Mouse (Mus musculus) lung, postnatal 36 days (tissue): ENCODE results near the gene Lect2.

Experiments
- DNase-seq: peaks from one replicate; pipeline ENCODE4 v3.0.0; 2022; ENCODE audit warnings: mixed read lengths

Gene Lect2

DNA sequence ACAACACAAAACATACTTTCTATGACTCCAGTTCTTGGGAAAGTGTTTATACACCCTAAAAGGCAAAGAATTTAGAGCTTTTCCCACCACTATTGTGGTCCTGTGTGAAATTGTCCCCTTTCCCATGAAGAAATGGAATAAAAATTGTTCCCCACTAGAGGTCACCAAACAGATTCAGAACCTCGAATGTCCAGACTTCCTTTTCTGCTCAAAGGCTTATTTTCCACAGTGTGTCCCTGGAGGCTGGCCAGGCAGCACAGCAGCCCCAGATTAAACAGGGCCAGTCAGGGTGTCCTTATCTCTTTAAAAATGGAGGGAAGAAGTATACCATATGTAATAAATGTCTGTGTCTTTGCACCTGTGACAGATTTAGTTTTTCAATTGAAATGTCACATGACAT lies 7.7 kb upstream of the Lect2 start:
- peak; percentile 56 for DNase-seq

DNA sequence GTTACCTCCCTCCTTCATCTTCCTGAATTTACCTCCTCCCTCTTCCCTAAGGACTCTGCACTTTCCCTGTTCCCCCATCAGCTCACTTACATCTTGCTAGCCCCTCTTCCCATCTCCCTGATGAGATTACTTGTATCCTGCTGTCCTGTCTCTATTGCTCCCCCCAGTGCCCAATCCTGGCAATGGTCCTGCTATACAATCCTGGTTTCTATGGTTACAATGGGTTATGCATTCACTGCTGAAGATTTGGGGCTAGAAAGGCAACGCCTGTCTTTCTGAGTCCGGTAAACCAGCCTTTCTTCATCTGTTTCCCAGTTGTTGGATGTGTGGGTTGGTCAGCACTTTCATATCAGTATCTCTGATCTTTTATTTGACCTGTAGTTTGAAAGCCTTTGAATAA lies 6.1 kb upstream of the Lect2 start:
- DNase-seq: peak; percentile 19

DNA sequence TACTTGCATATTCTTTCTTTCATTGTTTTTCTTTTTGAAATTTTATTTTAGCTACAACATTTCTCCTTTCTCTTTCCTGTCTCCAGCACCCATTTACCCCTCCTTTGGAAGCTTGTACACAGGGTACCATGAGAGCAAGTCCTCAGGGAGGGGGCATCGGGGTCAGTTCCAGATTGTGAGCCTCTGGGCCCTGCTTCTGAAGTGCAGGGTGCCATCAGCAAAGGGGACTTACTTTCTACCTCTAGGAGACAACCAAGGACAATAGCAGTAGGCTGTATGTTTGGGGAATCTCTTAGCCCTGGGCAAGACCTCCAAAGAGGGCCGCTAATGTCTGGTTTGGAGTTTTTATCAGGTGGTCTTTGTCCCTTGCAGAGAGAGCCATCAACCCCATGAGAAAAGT lies 5.6 kb upstream of the Lect2 start:
- no peak for DNase-seq

DNA sequence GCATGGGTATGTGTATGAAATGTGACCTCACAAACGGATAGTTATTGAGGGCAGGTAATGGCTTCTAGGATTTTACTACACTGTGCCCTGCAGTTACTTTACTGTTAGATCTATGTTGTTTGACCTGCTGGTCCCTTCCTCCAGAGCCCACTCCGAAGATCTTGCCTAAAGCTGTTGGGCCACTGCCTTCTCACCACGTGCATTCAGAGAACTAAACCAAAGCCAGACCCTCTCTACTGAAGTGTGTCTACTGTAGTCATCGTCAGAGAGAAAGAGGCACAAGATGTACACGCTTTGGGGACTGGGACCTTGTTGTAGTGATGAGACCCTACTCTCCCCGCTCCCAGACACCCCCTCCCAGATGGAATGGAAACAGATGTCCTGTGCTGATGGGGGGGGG lies 3.4 kb upstream of the Lect2 start:
- DNase-seq: no peak

DNA sequence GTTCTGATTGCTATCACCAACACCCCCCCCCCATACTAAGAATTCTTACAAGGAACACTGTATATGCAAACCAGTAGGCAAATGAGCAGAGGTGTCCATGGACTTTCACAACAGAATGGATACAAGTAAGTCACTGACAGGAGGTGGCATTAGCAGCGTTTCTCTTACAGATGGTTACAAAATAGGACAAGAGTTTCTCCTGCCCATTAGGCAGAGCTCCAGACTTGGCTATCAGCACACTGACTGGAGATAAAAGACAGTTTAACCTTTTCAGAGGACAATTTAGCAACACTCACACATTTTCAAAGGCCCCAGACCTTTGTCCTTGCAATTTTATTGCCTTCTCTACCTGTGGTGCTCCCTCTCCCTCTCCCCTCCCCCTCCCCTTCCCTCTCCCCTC lies 2.3 kb upstream of the Lect2 start:
- peak; percentile 16 for DNase-seq

DNA sequence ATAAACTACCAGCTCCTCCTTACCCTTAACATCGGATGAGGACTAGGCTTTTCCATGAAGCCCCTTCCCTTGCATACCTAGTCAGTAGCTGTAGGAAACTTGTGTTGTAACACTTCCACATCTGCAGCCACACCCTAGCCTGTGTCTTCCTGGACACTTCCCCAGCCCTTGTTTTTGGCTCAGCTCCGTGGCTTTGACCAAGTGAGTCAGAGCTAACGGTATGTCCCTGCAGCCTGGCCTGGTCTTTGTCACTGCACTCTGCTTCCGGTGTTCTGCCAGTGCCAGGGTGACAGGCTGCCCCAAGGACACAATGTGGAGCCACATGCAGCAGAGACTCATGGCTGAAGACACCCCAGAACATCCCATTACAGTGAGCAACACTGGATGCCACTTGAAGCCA lies 1.1 kb upstream of the Lect2 start:
- DNase-seq: peak; percentile 30

DNA sequence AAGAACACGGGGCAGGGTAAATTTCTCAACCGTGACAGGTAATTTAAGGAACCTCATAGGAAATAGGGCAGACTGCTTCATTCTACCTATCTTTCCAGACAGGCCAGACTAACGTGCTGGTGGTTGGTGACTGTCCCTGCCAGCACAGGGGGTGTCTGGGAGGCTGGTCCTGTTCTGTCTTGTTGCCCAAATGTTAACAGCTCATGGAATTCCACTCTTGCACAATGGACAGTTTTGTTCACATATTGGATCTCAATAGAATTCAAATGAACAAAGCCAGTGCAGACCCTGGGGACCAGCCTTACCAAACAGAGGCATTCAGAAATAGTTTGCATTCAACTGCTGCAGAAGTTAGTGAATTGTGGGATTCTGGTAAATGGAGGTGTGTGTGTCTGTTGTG lies 3.3 kb downstream of the Lect2 start:
- no peak for DNase-seq

DNA sequence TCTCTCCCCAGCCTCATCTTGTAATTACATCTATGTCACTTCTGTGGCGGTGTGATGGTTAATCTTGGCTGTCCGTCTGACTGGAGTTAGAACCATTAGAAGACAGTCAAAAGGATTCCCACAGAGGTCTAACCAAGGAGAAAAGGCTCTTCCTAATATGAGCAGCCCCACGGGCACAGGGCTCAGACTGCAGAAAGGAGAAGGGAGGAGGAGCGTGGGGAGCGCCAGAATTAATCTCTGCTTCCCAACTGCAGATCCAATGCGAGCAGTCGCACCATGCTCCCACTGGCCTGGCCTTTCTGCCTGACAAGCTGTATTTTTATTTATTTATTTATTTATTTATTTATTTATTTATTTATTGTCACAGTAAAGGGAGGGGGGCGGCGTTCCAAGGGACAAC lies 4.5 kb downstream of the Lect2 start:
- no peak for DNase-seq

DNA sequence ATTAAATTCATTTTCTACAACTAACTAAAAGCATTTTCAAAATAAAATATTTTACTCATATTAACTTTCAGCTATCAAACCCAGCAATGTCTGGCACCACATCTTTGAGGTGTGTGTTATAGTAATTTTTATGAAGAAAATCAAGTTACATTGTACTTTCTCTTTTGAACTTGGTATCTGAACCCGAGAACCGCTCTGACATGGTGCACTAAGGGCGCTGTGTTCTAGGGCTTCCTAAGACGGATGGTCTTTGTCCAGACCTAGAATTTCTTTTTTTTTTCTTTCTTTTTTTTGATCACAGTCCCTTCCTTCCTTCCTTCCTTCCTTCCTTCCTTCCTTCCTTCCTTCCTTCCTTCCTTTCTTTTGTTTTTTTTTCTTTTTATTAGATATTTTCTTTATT lies 8.5 kb downstream of the Lect2 start:
- DNase-seq: peak; percentile 42

DNA sequence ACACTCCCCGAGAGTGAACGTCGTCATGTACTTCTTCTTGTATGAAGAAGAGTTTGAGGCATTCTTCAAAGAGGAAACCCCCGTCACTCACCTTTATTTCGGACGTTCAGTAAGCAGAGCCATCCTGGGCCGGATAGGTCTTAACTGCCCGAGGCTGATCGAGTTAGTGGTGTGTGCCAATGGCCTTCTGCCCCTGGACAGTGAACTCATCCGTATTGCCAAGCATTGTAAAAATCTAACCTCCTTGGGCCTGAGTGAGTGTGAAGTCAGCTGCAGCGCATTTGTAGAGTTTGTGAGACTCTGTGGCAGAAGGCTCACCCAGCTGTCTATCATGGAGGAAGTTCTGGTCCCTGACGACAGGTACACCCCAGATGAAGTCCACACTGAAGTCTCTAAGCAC lies 11.3 kb downstream of the Lect2 start:
- DNase-seq: no peak

DNA sequence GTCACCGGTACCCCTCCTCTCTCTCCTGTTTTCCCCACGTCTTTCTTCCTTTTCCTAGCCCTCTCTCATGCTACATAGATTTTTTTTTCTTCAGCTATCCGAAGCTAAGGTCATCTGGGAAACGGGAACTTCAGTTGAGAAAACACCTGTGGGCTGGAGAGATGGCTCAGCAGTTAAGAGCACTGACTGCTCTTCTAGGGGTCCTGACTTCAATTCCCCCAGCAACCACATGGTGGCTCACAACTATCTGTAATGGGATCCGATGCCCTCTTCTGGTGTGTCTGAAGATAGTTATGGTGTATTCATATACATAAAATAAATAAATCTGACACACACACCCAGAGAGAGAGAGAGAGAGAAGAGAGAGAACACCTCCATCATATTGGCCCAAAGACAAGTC lies 12.7 kb downstream of the Lect2 start:
- no peak for DNase-seq

DNA sequence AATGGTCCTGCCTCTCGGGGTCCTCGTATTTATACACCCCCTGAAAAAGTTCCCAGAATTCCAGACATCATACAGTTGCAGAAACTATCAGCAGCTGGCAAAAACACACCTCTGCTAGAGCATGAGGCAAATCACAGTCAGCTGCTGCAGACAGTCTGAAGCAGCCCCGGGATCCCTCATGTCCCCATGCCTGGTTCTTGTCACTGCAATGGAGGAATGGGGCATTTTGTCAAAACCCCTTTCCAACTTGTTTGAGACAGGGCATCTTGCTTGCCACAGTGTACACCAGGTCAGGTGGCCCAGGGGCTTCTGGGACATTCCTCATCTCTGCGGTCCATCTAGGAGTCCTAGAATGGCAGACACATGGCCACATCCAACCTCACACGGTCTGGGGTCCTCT lies 13.4 kb downstream of the Lect2 start:
- no peak for DNase-seq

DNA sequence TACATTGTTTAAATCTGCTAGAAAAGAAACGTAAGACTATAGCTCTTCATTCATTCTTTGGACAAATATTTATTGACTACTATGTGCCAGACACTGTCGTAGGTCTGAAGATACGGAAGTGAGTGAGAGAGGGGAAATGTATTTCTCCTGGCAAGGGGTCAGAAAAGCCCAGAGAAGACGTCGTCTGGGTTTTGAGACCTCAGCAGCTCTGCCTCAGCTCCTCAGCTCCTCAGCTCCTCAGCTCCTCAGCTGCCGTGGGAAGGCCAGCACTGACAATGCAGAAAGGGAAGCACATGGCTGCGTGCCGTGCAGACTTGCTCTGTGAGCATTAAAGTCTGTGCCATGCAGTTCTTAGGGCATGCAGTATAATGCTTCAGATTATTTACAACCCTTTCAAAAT lies 18.6 kb downstream of the Lect2 start:
- no peak for DNase-seq

DNA sequence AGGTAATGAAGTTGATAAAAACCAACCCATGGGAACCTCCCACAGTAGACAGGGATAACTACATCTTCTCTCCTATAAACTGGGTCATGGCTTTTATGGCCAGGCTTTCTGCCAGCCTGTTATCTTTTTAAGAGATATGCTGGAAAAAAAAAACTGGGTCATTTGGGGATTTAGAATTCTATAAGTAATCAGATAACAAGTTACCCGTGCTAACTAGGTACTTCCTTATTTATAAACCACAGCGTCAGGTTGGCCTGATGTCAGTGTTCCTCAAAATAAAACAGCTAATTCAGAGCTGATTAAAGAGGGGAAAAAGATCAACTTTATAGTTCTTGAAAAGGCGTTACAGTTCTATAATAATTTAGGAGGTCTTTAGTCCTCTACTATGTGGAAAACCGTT lies 19.3 kb downstream of the Lect2 start:
- DNase-seq: no peak

DNA sequence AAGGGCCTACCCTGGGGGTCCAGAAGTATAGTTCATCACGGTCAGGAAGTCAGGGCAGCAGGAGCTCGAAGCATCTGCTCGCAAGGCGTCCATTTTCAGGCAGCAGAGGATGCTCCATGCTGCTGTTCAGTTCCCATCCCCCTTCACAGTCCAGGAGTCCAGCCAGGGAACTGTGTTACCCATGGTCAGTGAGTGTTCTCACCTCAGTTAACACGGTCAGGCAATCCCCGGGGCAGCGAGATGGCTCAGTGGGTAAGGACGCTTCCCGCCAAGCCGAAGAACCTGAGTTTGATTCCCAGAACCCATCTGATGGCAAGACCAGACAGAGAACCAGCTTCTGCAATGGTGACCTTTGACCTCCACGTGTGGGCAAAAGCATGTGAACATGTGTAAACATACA lies 20.0 kb downstream of the Lect2 start:
- DNase-seq: no peak

DNA sequence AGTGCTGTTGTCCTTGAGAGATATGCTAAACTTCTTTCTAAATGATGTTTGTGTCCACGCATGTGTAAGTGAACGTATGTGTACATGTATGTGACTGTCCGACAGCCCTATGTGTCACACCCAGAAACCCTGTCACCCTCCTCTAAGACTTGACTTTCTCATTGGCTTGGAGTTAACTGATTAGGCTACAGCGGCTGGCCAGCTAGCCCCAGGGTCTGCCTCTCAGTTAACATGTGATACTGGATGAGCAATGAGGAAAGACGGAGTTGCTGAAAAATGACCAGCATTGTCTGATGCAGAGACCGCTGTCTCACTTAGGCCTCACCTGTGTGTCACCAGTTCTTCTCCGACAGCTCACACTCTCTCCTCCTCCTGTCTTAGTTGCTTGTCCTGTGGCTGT lies 20.5 kb downstream of the Lect2 start:
- DNase-seq: no peak

DNA sequence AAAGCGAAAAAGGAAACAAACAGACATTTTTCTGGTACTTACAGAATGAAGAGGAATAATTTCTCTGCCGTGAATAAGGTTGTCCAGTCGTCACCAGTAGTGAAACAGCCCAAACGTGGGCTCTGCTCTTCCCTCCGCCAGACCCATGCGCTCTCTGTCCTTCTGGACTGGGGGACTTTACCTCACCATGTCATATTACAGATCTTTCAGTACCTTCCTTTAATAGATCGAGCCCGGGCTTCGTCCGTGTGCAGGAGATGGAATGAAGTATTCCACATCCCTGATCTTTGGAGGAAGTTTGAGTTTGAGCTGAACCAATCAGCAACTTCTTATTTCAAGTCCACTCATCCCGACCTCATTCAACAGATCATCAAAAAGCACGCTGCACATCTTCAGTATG lies 21.4 kb downstream of the Lect2 start:
- no peak for DNase-seq

DNA sequence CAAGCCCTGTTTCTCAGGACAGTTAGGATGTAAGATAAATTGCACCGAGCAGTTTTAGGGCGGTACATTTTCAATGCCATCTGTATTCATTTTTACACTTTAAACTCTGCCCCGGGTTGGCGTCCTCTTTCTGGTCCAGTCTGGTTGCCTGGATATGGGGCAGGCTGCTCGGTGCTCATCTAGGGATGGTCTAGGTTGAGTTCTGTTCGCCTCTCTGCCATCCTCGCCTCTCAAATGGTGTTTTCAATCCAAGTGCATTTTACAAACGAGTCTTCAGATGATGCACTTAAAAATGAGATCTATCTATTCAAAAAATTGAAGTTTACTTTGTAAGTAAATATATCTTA lies 25.5 kb downstream of the Lect2 start:
- DNase-seq: no peak

DNA sequence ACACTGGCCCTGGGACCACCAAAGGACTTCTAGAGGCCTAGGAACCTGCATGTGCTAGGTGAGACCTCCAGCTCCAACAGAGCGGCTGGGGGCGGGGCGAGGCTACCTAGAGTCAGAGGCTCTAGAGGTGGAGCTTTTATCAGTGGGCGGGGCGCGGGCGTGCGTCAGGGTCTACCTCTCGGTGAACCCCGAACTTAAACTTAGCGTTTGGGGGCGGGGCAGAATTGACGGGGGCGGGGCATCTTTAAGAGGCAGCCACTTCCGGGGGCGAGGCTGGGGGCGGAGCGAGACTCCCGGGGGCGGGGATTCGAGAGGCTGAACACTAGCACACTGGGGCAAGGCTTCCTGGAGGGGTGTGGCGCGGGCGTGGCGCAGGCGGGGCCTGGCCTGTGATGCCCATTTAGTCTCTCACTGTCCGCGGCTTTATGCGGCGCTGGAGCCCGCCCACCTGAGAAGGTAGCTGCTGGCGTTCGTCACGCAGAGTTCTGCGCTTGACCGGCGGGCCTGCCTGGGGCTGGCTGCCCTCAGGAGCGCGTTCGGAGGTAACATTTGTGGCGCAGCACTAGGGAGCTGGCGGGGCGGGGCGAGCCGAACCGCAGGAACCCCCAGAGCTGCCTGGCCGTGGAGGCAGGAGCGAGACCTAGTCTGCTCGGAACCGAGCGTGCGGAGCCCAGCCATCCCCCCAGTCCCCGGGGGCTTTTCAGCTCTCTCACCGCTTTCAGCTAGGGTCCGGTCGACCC lies 26.1 kb downstream of the Lect2 start, which contains the start of gene Fbxl21:
TSS of gene Fbxl21 (plus strand) at position 392 of the 740 bp plus-strand sequence.
- peak; percentile 97 for DNase-seq

DNA sequence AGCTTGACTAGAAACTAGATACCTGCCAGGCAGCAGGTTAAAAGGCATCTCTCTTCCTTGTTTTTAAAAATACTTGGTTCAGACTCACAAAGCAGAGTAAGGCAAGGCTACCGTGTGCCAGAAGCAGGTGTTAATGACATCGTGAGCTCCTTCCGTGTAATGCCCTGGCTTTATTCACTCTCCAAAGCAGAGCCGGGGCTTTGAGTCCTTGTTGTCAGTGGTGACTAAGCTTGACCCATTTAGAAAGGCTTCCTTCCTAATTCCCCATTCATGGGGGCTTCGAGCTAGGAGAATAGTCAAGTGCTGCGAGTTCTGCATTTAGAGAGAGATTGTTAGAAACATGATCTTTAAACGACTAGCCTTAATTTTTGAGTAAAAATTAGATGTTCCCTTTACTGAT lies 31.5 kb downstream of the Lect2 start:
- DNase-seq: no peak

DNA sequence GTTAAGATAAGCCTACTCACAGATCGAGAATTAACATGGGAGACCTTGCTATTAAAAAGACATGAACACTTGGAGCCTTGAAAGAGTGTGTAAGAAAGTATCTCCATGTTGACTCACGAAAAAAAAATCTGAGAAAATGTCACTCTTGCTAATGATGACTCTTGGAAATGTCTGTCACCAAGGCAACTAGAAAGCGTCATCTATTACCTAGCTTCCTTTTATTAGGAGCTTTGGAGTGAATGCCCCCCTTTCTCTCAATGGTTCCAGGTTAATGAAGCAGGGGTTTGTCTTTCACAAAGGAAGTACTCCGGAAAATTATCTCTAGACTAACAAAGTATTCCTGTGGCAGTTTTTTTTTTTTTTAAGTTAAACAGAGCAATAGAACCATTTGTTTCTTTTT lies 32.0 kb downstream of the Lect2 start:
- DNase-seq: no peak

DNA sequence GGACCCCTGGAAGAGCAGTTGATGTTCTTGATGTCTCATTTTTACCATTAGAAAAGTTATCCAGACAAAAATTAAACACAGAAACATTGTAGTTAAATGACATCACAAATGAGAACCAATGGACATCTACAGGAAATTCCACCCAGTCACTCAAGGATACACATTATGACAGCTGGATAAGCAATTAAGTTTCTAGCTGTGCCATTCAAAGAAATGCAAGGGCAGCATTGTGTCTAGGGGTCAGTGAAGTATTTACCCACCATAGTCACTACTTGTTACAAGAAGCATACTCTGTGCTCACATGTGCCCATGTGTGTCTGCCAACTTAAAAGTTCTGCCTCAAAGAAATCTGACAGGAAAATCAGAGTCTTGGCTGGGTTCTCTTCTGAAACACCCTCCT lies 34.7 kb downstream of the Lect2 start:
- DNase-seq: no peak

DNA sequence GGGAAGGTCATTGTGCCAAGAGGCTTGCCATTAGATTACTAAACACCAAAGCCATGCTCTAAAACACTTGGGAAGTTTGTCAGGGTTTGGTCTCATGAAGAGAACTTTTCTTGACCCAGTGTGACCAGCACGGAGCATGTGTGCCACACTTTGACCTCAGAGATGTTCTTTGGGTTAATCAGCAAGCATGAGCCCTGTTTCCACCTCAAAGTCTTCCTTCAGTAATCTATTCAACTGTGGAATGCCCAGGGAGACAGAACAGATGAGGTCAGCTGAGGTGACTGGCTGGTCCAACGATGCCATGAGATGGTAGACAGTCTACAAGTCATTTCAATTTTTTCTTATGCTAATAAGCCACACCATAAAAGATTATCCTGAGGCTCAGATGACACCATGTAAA lies 38.5 kb downstream of the Lect2 start:
- DNase-seq: no peak

DNA sequence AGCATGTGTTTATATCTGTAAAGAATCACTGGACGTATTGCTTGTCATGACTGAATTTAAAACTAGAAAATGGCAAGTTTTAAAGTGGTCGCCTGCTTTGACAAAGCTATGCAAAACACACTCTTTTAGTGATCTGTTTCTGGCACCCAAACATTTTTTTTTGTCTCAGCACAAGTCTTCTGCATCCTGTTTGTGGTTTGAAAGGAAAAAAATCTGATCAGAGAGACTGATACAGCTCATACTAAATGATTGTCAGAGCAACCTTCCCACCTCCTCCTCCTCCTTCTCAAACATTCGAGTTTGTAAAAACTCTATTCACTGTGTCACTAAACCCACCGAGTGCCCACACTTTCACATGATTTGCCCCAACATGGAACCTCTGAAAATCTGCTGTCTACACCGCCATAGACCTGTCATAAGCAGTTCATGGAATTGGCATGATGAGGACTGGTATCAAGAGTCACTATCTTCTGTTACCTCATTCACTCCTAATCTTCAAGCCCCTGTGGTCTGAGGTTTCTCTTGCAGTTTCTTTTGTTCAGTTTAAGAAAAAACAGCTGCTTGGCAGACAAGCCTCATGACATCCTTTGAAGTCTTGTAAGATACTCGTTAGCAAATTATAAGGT lies 41.3 kb downstream of the Lect2 start:
- no peak for DNase-seq

DNA sequence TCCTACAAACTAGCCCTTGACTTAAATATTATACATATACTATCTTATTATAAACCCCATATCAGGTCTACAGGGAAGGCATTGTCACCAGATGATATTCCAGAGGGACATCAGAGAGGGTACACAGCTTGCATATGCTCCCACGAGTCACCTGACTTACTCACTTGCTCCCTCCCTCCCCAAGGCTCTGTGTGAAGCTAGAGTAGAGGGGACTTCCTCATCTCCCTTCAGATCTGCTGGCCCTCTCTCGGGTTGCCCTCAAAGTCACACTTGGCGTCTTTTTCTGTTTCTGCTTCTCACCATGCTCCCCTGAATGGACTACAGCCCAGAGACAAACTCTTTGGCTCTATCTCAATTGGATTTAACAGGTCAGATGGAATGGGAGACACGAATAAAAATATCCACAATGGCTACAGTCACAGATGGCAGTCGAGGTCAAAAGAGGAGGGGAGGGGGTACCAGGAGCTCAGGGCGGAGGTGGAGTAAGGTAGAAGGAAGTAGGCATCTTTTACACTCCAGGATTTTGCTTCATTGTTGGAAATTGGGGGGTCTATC lies 46.4 kb downstream of the Lect2 start:
- DNase-seq: no peak
